ENCODE assay signal across 22 mouse cellular contexts in the genomic region with DNA sequence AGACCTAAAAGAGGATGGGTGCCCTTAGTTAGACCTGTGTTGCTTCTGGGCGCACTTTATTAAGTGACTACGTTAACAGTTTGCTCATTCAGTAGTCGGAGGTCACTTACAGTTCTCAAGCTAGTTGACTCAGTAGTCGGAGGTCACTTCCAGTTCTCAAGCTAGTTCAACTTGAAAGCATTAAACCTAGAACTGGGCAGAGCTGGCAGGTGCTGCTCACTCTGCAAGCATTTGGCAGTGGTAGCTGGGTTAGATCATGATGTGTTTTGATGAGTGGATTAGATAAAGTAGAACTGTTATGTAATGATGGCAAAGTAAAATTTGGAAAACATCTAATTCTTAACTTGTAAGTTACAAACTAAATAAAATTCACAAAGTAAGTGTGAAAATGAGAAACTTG.
A peak's percentile ranks its signal among the peaks of the same experiment; 100 is the strongest.
DNase-seq lines count a peak whose midpoint lies in the region; TF ChIP-seq lines count a peak whose summit lies in the region.
"Had no signal": no experiment of that assay in that cellular context is flagged by ENCODE, and none has a peak within 500 bp of the region (broad histone marks: within the 10 kb centered on the region; RNA-seq: fewer than 3 reads in every experiment).

No protein-coding gene starts in this region.

- peak; percentile 26 for DNase-seq in adrenal gland, adult 2 months
- no peak for DNase-seq in adrenal gland, postnatal 25 days
- peak; percentile 16 for DNase-seq in gastrocnemius, adult 2 months
- DNase-seq in gastrocnemius, postnatal 10 days, result no peak
- DNase-seq in adrenal gland, postnatal 36 days, result peak; percentile 4 to 33
- peak; percentile 16 for DNase-seq in skeletal muscle tissue, adult 2 months (ENCODE audit: low read depth, low spot score)
- no peak for DNase-seq in layer of hippocampus, postnatal 25 days (ENCODE audit: extremely low spot score in 1 of 2, low spot score in 1 of 2)
- DNase-seq: B cell, adult 2 months; cerebellum, adult 11 months; cerebellum, adult 2 months; cerebellum, adult 9-11 months; cerebellum, postnatal 25 days; forebrain, postnatal 0 days; heart, adult 2 months; heart, postnatal 14 days; heart, postnatal 4 days had no signal

- no peak overlapping the region for H3K27ac ChIP-seq in gastrocnemius, adult 2 months
- H3K27ac ChIP-seq: embryonic facial prominence, embryonic 12.5 days; embryonic facial prominence, embryonic 15.5 days; heart, adult 2 months; heart, embryonic 10.5 days; heart, embryonic 13.5 days; hindbrain, embryonic 14.5 days; hindbrain, postnatal 0 days had no signal

- intact Hi-C loops in gastrocnemius, adult 2 months (cut with DNase I), result no loop called here

- TF ChIP-seq CTCF in gastrocnemius, adult 2 months (IDR thresholded peaks at IDR 0.05), result no peak

- H3K4me3 ChIP-seq in gastrocnemius, adult 2 months, result no peak overlapping the region
- H3K4me3 ChIP-seq: embryonic facial prominence, embryonic 12.5 days; embryonic facial prominence, embryonic 15.5 days; heart, adult 2 months; heart, embryonic 10.5 days; heart, embryonic 13.5 days had no signal

Comparison
In these comparisons a context has a peak if more than half of its experiments do, and no peak if none do; other contexts are left out.
1. DNase-seq: peak in adrenal gland, adult 2 months (single experiment), gastrocnemius, adult 2 months (single experiment), adrenal gland, postnatal 36 days (2 of 2) and skeletal muscle tissue, adult 2 months (single experiment); none in adrenal gland, postnatal 25 days (single experiment), gastrocnemius, postnatal 10 days (single experiment) and layer of hippocampus, postnatal 25 days (0 of 2).